ENCODE assay signal across 9 mouse cellular contexts in genomic region chr11:84721979-84722378, GRCm38 (mm10).
DNase-seq lines count a peak whose midpoint lies in the region; ATAC-seq and TF ChIP-seq lines count a peak whose summit lies in the region.
"Had no signal": no experiment of that assay in that cellular context is flagged by ENCODE, and none has a peak within 500 bp of the region (broad histone marks: within the 10 kb centered on the region; RNA-seq: fewer than 3 reads in every experiment).

No protein-coding gene starts in this region.

- H3K9me3 ChIP-seq in E14TG2a.4 (ENCODE audit: low read length) = no peaks in the 10 kb centered on the region
- no peaks in the 10 kb centered on the region for H3K9me3 ChIP-seq in liver, embryonic 15.5 days (replicated peaks)

- no peaks in the 10 kb centered on the region for H3K36me3 ChIP-seq in E14TG2a.4 (ENCODE audit: insufficient read depth, low read length)
- no peaks in the 10 kb centered on the region for H3K36me3 ChIP-seq in liver, embryonic 15.5 days (replicated peaks)

- peak; percentile 33 to 45 for DNase-seq in kidney, postnatal 4 days
- DNase-seq in kidney, adult 8-10 months = no peak
- DNase-seq in brain, adult 2 months (ENCODE audit: low read depth, low spot score) = peak; percentile 28
- no peak for DNase-seq in gastrocnemius, postnatal 14 days
- no peak for DNase-seq in gastrocnemius, adult 18-20 months (ENCODE audit: low spot score)
- no peak for DNase-seq in urinary bladder, postnatal 4 days (ENCODE audit: low spot score in 2 of 2)
- DNase-seq: heart, postnatal 36 days had no signal

- WGBS in liver, embryonic 15.5 days (ENCODE audit: insufficient replicate concordance) = 28% methylated on average over 3 of the region's 3 CpGs

- no peak overlapping the region for H3K9ac ChIP-seq in liver, embryonic 15.5 days

- intact Hi-C loops in gastrocnemius, postnatal 14 days (cut with DNase I; ENCODE audit: low total_unique reads) = no loop called here

- ATAC-seq in liver, embryonic 15.5 days (ENCODE audit: insufficient read depth) = no peak

- peak; percentile 34 for TF ChIP-seq CTCF in E14TG2a.4 (conservative IDR thresholded peaks at IDR 0.05; ENCODE audit: low read length)

- peak overlapping the region; percentile 11 for H3K4me2 ChIP-seq in liver, embryonic 15.5 days

- H3K27ac ChIP-seq in liver, embryonic 15.5 days (replicated peaks) = no peak overlapping the region

- H3K4me3 ChIP-seq in E14TG2a.4 (replicated peaks; ENCODE audit: low read length) = no peak overlapping the region
- H3K4me3 ChIP-seq in liver, embryonic 15.5 days (replicated peaks) = no peak overlapping the region

- peaks cover 31% of the 10 kb centered on the region for H3K27me3 ChIP-seq in E14TG2a.4 (ENCODE audit: insufficient read depth, low read length)
- H3K27me3 ChIP-seq in liver, embryonic 15.5 days = peaks cover 29% of the 10 kb centered on the region

- peaks cover 13% of the 10 kb centered on the region for H3K4me1 ChIP-seq in E14TG2a.4 (replicated peaks; ENCODE audit: low read depth, low read length)
- H3K4me1 ChIP-seq in liver, embryonic 15.5 days (replicated peaks) = peaks cover 47% of the 10 kb centered on the region

Comparison
In these comparisons a context has a peak if more than half of its experiments do, and no peak if none do; other contexts are left out.
1. DNase-seq: peak in kidney, postnatal 4 days (2 of 2) and brain, adult 2 months (single experiment); none in kidney, adult 8-10 months (0 of 2), gastrocnemius, postnatal 14 days (single experiment), gastrocnemius, adult 18-20 months (single experiment) and urinary bladder, postnatal 4 days (0 of 2).